Mouse (Mus musculus): ENCODE results near the gene Wdr17. TPM values are rescaled to one million over a fixed set of nuclear protein-coding genes. Genes with fewer than 3 reads are reported as not detected.

Wdr17 gene
- 11.1 and 14.7 TPM in 2 replicates for polyA plus RNA-seq (2015; fragmentation: Nextera tagmentation; extraction: Ambion mirVana)

DNA sequence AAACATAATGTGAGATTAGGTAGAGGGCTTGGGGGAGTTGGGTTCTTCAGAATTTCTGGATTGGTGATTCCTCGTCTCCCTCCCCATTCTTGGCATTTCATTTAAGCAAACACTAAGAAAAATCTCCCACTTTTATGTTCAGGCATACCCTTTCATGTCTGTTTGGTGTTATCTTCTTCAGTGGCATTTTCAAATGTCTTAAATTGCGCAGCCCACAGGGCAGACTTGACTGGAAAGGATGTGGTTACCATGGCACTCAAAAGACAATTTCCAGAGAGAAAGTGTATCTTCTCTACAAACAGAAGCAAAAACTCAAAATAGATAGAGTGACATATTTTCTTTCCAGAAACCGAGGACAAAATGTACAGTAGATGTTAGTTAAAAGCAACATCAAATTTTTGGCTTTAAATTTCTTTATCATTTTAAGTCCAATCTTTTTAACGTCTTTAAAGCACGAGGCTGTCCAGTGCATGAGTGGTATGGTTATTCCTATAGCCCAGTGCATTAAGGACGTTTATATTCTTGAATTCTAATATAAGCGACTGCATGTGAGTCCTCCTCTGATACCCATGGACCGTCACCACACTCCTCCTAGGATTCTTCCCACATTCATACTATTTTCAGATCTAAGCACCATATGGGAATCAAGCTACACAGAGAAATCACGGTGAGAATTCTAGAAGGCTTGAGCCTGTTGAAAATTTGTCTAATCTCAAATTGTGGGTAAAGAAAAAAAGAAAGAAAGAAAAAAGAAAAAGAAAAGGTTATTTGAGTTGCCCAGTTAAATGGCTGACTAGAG lies at the start of gene Wdr17:
Gene Wdr17 (minus strand): TSS at position 198 of the 799 bp plus-strand sequence.
- no peaks in the 10 kb centered on the region for H3K4me1 ChIP-seq (replicated peaks)
- no peaks in the 10 kb centered on the region for H3K9me3 ChIP-seq
- H3K36me3 ChIP-seq = no peaks in the 10 kb centered on the region
- no peak for ATAC-seq (ENCODE audit: low FRiP score, low read depth)
- H3K4me2 ChIP-seq = no peak within 1 kb of the TSS
- no peak within 1 kb of the TSS for H3K9ac ChIP-seq
- WGBS = 87% methylated on average over 9 of the region's 9 CpGs
- H3K4me3 ChIP-seq = no peak within 1 kb of the TSS
- H3K27me3 ChIP-seq = no peaks in the 10 kb centered on the region
- H3K27ac ChIP-seq (replicated peaks) = no peak within 1 kb of the TSS

DNA sequence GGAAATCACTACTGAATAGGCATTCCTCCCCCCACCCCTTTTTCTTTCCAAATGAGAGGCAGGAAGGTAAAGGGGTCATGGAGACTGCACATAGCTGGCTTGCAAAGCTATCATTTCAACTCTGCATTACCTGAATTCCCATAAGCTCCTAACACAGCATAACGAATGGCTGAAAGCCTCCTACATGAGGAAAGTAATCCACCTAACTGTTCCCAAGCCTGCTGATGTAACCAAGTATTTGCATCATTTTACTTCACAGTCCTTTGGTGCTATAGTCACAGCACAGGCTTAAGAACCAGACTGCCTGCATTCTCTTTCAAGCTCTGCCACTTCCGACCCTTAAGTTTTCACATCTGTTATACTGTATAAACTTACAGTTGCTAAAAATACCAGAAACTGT lies 45.3 kb upstream of the Wdr17 start:
- no peaks in the 10 kb centered on the region for H3K27me3 ChIP-seq
- H3K9ac ChIP-seq = no peak overlapping the region
- no peak overlapping the region for H3K4me3 ChIP-seq
- 84% methylated on average over 2 of the region's 2 CpGs for WGBS
- ATAC-seq (ENCODE audit: low FRiP score, low read depth) = no peak
- no peaks in the 10 kb centered on the region for H3K4me1 ChIP-seq (replicated peaks)
- H3K36me3 ChIP-seq = no peaks in the 10 kb centered on the region
- H3K9me3 ChIP-seq = no peaks in the 10 kb centered on the region
- H3K27ac ChIP-seq (replicated peaks) = no peak overlapping the region
- no peak overlapping the region for H3K4me2 ChIP-seq

DNA sequence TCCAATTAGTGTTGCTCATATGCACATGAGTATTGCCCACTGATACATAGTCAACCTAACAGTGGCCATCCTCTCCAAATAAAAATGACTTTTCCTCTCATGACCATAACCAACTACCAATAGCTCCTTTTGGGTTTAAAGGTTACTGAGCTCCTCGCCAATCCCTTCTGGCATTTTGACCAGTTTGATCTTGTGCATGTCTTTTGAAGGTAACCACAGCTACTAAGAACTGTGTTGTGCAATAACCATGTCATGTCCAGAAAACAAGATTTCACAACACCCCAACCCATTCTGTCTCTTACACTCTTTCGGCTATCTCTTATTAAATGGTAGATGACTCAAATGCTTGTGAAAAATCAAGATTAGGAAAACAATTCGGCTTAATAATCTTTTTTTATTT lies 38.0 kb upstream of the Wdr17 start:
- Histone ChIP-seq H3K4me3 (no peak overlapping the region), H3K27ac (replicated peaks) (no peak overlapping the region), H3K9ac (no peak overlapping the region), H3K27me3 (no peaks in the 10 kb centered on the region), H3K36me3 (no peaks in the 10 kb centered on the region), H3K9me3 (no peaks in the 10 kb centered on the region), H3K4me1 (replicated peaks) (peaks cover 3% of the 10 kb centered on the region), H3K4me2 (no peak overlapping the region)
- no peak for ATAC-seq (ENCODE audit: low FRiP score, low read depth)
- 91% methylated on average over 3 of the region's 3 CpGs for WGBS

DNA sequence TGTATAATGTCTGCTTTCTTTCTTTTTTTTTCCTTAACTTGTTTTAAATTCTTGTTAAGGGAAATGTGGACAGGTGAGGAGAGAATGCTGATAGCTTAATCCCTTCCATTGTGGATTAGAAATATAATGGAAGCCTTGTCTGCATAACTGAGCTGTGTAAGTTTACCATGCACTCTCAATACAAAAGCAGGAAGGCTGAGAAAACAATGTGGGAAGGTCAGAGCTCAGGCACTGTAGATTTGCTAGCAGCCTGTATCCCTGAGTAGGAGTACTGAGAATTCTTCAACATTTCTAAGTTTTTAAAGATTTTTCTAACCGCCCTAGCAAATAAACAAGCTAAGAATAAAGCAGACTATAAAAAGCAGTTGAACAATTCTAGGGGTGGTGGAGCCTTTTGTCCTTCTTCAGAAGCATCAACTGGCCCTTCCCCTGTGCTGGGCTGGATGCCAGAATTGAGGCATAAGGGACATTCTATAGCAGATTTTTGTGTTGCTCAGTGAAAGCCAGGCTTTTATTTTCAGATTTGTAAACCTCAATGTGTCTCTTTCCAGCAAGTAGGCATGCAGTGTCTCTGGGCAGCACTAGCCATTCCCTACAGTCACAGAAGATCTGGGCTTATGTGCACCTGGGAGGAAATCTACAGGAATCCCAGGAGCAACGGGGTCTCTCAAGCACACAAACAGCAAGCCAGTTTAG lies 35.3 kb upstream of the Wdr17 start:
- no peaks in the 10 kb centered on the region for H3K27me3 ChIP-seq
- H3K9me3 ChIP-seq = no peaks in the 10 kb centered on the region
- no peak overlapping the region for H3K9ac ChIP-seq
- WGBS = 29% methylated on average over 2 of the region's 2 CpGs
- peak overlapping the region; percentile 50 for H3K27ac ChIP-seq (replicated peaks)
- H3K4me1 ChIP-seq (replicated peaks) = peaks cover 3% of the 10 kb centered on the region
- no peak overlapping the region for H3K4me3 ChIP-seq
- no peaks in the 10 kb centered on the region for H3K36me3 ChIP-seq
- H3K4me2 ChIP-seq = no peak overlapping the region
- peak; percentile 65; the same call in 1 of the 2 replicates for ATAC-seq (ENCODE audit: low FRiP score, low read depth)

DNA sequence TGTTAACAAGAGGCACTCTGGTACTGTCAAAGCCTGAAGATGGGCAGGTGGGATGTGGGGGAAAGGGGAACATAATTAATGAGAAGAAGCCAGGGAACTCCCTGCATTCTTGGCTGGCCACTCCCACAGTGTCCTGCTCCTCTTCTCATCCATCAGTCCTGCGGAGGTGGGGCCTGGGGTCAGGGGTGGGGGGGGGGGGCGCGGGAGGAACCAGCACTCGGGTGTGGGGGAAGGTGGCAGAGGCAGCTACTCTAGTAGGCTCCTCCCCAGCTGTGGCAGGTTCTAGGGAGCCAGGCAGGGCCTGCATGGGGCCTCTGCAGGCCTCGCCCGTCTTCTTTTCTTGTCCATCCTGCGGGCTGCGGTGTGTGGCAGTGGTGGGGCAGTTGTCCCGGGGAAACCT lies 30.7 kb upstream of the Wdr17 start:
- Histone ChIP-seq H3K4me2 (no peak overlapping the region), H3K27ac (replicated peaks) (no peak overlapping the region), H3K9me3 (no peaks in the 10 kb centered on the region), H3K4me3 (no peak overlapping the region), H3K4me1 (replicated peaks) (peaks cover 3% of the 10 kb centered on the region), H3K9ac (no peak overlapping the region), H3K36me3 (no peaks in the 10 kb centered on the region), H3K27me3 (no peaks in the 10 kb centered on the region)
- WGBS = 59% methylated on average over 8 of the region's 9 CpGs
- no peak for ATAC-seq (ENCODE audit: low FRiP score, low read depth)

DNA sequence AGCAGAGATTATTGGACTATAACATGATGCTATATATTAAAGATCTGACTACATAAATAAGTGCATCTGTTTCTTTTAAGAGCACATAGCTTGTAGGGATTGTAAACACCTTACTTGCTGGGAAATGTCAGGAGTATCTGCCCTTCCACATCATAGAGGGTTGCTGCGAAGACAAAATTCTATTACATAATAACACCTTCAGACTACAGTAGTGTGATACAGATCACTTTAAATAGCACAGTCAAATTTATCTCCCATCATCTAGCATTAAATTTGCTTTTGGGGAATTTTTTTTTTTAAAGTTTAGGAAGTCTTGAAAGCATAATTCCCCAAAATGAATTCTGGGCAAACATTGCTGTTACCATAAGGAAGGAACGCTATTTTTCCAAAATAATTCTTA lies 25.9 kb upstream of the Wdr17 start:
- Histone ChIP-seq H3K4me1 (replicated peaks) (no peaks in the 10 kb centered on the region), H3K9ac (no peak overlapping the region), H3K27ac (replicated peaks) (no peak overlapping the region), H3K9me3 (no peaks in the 10 kb centered on the region), H3K27me3 (no peaks in the 10 kb centered on the region), H3K4me2 (no peak overlapping the region), H3K36me3 (no peaks in the 10 kb centered on the region), H3K4me3 (no peak overlapping the region)
- 96% methylated on average over 2 of the region's 2 CpGs for WGBS
- no peak for ATAC-seq (ENCODE audit: low FRiP score, low read depth)

DNA sequence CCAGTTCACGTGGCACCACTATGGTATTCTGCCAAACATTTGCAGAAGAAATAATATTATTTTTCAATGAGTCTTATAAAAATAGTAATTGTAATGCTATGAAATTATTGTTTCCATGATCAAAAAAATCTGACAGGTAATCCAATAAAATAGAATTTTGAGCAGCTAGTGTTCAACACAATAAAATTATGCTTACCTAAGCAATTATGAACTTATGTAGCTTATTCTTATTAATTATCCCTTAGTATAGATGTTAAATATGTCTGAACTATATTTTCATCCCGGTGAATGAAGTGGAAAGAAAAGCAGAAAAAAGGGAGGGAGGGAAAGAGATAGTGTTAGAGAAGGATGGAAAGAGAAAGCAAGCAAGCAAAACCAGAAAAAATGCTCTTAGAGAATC lies 12.5 kb upstream of the Wdr17 start:
- no peaks in the 10 kb centered on the region for H3K4me1 ChIP-seq (replicated peaks)
- no peak overlapping the region for H3K9ac ChIP-seq
- no peaks in the 10 kb centered on the region for H3K36me3 ChIP-seq
- WGBS = 92% methylated on average over 2 of the region's 2 CpGs
- no peak for ATAC-seq (ENCODE audit: low FRiP score, low read depth)
- no peak overlapping the region for H3K27ac ChIP-seq (replicated peaks)
- H3K27me3 ChIP-seq = no peaks in the 10 kb centered on the region
- no peak overlapping the region for H3K4me3 ChIP-seq
- no peaks in the 10 kb centered on the region for H3K9me3 ChIP-seq
- H3K4me2 ChIP-seq = no peak overlapping the region

DNA sequence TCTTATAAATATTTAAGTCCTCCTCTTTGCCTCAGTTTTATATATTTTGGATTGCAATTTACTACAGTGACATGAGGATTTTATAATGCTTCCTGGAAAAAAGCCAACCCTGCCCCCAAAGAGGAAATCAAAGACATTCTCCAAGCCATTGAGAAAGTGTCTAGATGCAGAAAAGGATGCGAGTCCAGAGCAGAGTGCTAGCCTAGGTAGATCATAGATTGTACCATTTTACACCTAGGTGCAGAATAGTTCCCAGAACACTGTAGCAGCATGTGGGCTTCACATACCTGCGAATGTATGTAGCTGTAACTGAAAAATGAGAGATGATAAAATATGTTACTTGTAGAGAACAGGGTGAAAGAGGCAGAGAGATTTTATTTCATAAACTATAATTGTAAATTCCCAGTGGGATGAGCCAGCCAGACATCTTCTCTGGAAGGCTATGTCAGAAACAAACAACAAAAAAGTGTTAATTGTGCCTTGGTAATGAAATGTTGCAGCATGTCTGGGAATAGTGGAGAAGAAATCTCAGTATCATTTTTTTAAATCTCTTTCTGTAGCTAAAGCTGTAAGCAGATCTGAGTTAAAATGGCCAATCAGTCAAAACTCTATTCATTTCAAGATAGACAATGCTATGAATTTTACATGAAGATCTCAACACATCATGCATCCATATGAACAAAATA lies 7.8 kb upstream of the Wdr17 start:
- Histone ChIP-seq H3K36me3 (no peaks in the 10 kb centered on the region), H3K9ac (no peak overlapping the region), H3K4me3 (no peak overlapping the region), H3K9me3 (no peaks in the 10 kb centered on the region), H3K27me3 (no peaks in the 10 kb centered on the region), H3K27ac (replicated peaks) (no peak overlapping the region), H3K4me2 (no peak overlapping the region), H3K4me1 (replicated peaks) (no peaks in the 10 kb centered on the region)
- WGBS = 78% methylated on average over 2 of the region's 2 CpGs
- ATAC-seq (ENCODE audit: low FRiP score, low read depth) = no peak

DNA sequence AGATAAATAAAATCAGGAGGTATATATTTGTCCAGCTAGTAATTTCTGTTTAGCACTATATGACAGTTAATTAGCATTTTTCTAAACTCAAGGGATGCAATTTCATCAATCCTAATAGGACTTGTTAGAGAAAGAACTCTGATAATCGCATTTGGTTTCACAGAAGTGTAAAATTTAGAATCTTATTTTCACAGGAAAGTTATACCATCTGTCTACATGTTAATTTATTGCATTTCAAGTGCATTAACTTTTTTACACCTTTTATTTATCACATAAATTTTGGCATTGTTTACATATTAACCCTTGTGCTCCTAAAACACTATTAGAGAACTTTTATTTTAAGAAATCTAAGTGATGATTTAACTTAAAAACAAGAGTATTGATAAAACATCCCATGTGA lies 7.2 kb upstream of the Wdr17 start:
- Histone ChIP-seq H3K27me3 (no peaks in the 10 kb centered on the region), H3K4me1 (replicated peaks) (no peaks in the 10 kb centered on the region), H3K27ac (replicated peaks) (no peak overlapping the region), H3K9ac (no peak overlapping the region), H3K9me3 (no peaks in the 10 kb centered on the region), H3K4me3 (no peak overlapping the region), H3K4me2 (no peak overlapping the region), H3K36me3 (no peaks in the 10 kb centered on the region)
- no peak for ATAC-seq (ENCODE audit: low FRiP score, low read depth)
- WGBS = 98% methylated on average over 1 of the region's 1 CpGs

DNA sequence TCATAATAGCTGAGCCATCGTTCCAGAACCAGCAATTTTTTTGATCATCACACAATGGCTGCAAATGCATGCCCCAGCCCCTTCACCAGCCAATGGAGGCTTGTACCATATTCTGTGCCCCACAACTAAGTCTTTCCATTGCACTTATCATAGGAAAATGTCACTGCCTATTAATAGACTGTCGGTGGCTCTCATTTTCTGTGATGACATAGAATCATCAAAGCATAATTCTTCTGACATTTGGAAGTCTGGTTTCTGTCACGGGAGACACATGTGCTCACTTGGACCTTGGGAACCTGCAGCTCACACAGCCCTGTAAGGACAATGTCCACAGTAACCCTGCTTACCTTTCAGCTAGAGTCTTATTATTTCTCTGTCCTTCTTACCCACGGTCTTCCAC lies 424 bp downstream of the Wdr17 start:
- WGBS = 91% methylated on average over 4 of the region's 4 CpGs

DNA sequence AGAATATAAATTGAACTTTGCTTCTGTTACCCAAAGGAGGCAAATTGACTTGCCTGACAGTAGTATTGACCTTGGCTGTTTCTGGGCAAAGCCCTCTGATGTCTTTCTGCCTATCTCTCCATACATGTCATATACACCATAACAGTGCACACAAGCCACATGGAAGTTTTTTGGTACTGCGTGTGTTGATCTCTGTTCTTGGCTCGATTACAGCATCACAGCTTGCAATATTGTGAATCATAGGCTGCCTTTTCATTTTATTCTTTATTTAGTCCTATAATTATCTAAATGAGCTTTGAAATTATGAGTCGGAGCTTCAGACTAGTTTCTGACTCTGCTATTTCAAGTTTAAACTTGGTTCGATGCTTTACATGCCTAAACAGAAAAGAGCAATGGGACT lies 10.5 kb downstream of the Wdr17 start:
- no peak overlapping the region for H3K27ac ChIP-seq (replicated peaks)
- no peak overlapping the region for H3K4me2 ChIP-seq
- H3K9ac ChIP-seq = no peak overlapping the region
- ATAC-seq (ENCODE audit: low FRiP score, low read depth) = no peak
- H3K4me3 ChIP-seq = no peak overlapping the region
- no peaks in the 10 kb centered on the region for H3K36me3 ChIP-seq
- H3K4me1 ChIP-seq (replicated peaks) = no peaks in the 10 kb centered on the region
- no peaks in the 10 kb centered on the region for H3K9me3 ChIP-seq
- WGBS = 93% methylated on average over 4 of the region's 4 CpGs
- no peaks in the 10 kb centered on the region for H3K27me3 ChIP-seq

More for the DNA sequence above, 424 bp downstream of the Wdr17 start:
- no peaks in the 10 kb centered on the region for H3K27me3 ChIP-seq
- H3K9ac ChIP-seq = no peak overlapping the region
- H3K4me3 ChIP-seq = no peak overlapping the region
- no peaks in the 10 kb centered on the region for H3K4me1 ChIP-seq (replicated peaks)
- no peak overlapping the region for H3K4me2 ChIP-seq
- no peaks in the 10 kb centered on the region for H3K9me3 ChIP-seq
- ATAC-seq (ENCODE audit: low FRiP score, low read depth) = no peak
- no peak overlapping the region for H3K27ac ChIP-seq (replicated peaks)
- H3K36me3 ChIP-seq = no peaks in the 10 kb centered on the region

DNA sequence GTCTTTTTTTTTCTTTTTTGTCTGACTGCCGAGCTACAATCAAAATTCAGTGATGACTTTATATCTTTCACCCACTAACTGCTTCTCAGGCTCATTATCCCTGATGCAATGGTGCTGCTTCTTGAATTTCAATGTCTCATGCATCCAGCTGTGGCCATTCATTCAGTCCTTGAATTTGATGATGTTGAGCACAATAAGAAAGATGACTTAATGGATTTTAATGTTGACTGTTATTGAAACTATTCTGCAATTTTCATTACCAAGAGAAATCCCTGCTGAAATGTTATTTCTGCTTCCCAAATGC lies 22.3 kb downstream of the Wdr17 start:
- no peaks in the 10 kb centered on the region for H3K9me3 ChIP-seq
- peak overlapping the region; percentile 9; the same call in 1 of the 2 replicates for H3K27ac ChIP-seq (replicated peaks)
- no peak; the same call in 1 of the 2 replicates for ATAC-seq (ENCODE audit: low FRiP score, low read depth)
- WGBS = 41% methylated on average over 1 of the region's 1 CpGs
- H3K36me3 ChIP-seq = no peaks in the 10 kb centered on the region
- H3K4me1 ChIP-seq (replicated peaks) = peaks cover 5% of the 10 kb centered on the region; the same call in 1 of the 2 replicates
- H3K4me3 ChIP-seq = no peak overlapping the region
- no peak overlapping the region for H3K4me2 ChIP-seq
- H3K27me3 ChIP-seq = no peaks in the 10 kb centered on the region
- H3K9ac ChIP-seq = no peak overlapping the region
